Mouse (Mus musculus) forebrain, embryonic 15.5 days (tissue): ENCODE results near the gene Yme1l1. TPM values are rescaled to one million over a fixed set of nuclear protein-coding genes. Genes with fewer than 3 reads are reported as not detected.

Source experiments
- ATAC-seq: fragments of 200-750 bp; cut with Nextera tagmentation; replicated peaks from 2 replicates; pipeline ENCODE4 v1.8.0; 2017; ENCODE audit warnings: mild to moderate bottlenecking, moderate TSS enrichment, moderate library complexity
- H3K27ac ChIP-seq: fragments of 300-500 bp; sonication (generic); replicated peaks from 2 replicates; pipeline ENCODE4 v1.5.1; 2015; ENCODE audit warnings: mild to moderate bottlenecking, inconsistent platforms
- H3K27me3 ChIP-seq: fragments of 300-500 bp; sonication (generic); 2 replicates; pipeline ENCODE4 v1.6.1; 2015; ENCODE audit warnings: inconsistent platforms
- H3K36me3 ChIP-seq: fragments of 300-500 bp; sonication (generic); 2 replicates; pipeline ENCODE4 v1.6.1; 2015; ENCODE audit warnings: mild to moderate bottlenecking, inconsistent platforms
- H3K4me1 ChIP-seq: fragments of 300-500 bp; sonication (generic); 2 replicates; pipeline ENCODE4 v1.6.1; 2015; ENCODE audit warnings: inconsistent platforms
- H3K4me2 ChIP-seq: fragments of 300-500 bp; sonication (generic); replicated peaks from 2 replicates; pipeline ENCODE4 v1.6.1; 2015; ENCODE audit warnings: mild to moderate bottlenecking, inconsistent platforms
- H3K4me3 ChIP-seq: fragments of 300-500 bp; sonication (generic); 2 replicates; pipeline ENCODE4 v1.5.1; 2015; ENCODE audit warnings: mild to moderate bottlenecking, inconsistent platforms
- H3K9ac ChIP-seq: fragments of 300-500 bp; sonication (generic); replicated peaks from 2 replicates; pipeline ENCODE4 v1.6.1; 2015; ENCODE audit warnings: mild to moderate bottlenecking, inconsistent platforms
- H3K9me3 ChIP-seq: fragments of 300-500 bp; sonication (generic); 2 replicates; pipeline ENCODE4 v1.6.1; 2016; ENCODE audit warnings: inconsistent platforms
- WGBS: fragments of 180-500 bp; shearing (Covaris S2); methylation state at CpG from one replicate; pipeline ENCODE4 v1.1.7; 2015; ENCODE audit warnings: mixed read lengths; 5-methylcytosine and 5-hydroxymethylcytosine counted together
- polyA plus RNA-seq: library from polyadenylated mRNA; unstranded; fragments of >200 nt; fragmentation: Nextera tagmentation; extraction: Ambion mirVana; gene quantifications from 2 replicates; pipeline ENCODE4 v1.2.1, GENCODE M21; 2015

Gene Yme1l1
- polyA plus RNA-seq, 1 experiment from 2014 or later = 71.7 TPM

GRCm38 (mm10) chr2:23234065-23234773, 78.0 kb downstream of the Yme1l1 start:
- Histone ChIP-seq H3K4me1 (0 out of 2 replicates have a peak, but pooled peaks cover 3% of the 10 kb centered on the region), H3K4me3 (peak overlapping the region; percentile 48), H3K9ac (peak overlapping the region; percentile 44; the same call in 1 of the 2 replicates), H3K27ac (no peak overlapping the region), H3K36me3 (no peaks in the 10 kb centered on the region), H3K4me2 (peak overlapping the region; percentile 61), H3K27me3 (no peaks in the 10 kb centered on the region), H3K9me3 (no peaks in the 10 kb centered on the region)
- under 1% methylated on average over 36 of the region's 50 CpGs for WGBS
- ATAC-seq = peak; percentile 53; the same call in 1 of the 2 replicates

Other genes starting within 250 kb of the Yme1l1 start
- 57.7 and 58.1 TPM in 2 replicates for gene Abi1, start 116.1 kb upstream of the Yme1l1 start, polyA plus RNA-seq
- gene Acbd5, start 88.2 kb upstream of the Yme1l1 start, polyA plus RNA-seq = 75.1 and 75.3 TPM in 2 replicates
- gene Mastl, start 345 bp upstream of the Yme1l1 start, polyA plus RNA-seq = 4.9 and 5.8 TPM in 2 replicates
- 0.15 TPM in 1 of 2 replicates, not detected in the other for gene 4931423N10Rik, start 51.1 kb downstream of the Yme1l1 start, polyA plus RNA-seq
- gene Nxph2, start 164.9 kb downstream of the Yme1l1 start, polyA plus RNA-seq = 6.2 and 6.3 TPM in 2 replicates